Mouse (Mus musculus) right cerebral cortex, postnatal 10 days (tissue): ENCODE results near the gene Epb41l1.
A peak's percentile ranks its signal among the peaks of the same experiment; 100 is the strongest.

Source experiments
- DNase-seq, 2 experiments: peaks; one replicate each; pipeline ENCODE4 v3.0.0; 2021; ENCODE audit warnings: low spot score in 2 of 2

Gene Epb41l1

DNA sequence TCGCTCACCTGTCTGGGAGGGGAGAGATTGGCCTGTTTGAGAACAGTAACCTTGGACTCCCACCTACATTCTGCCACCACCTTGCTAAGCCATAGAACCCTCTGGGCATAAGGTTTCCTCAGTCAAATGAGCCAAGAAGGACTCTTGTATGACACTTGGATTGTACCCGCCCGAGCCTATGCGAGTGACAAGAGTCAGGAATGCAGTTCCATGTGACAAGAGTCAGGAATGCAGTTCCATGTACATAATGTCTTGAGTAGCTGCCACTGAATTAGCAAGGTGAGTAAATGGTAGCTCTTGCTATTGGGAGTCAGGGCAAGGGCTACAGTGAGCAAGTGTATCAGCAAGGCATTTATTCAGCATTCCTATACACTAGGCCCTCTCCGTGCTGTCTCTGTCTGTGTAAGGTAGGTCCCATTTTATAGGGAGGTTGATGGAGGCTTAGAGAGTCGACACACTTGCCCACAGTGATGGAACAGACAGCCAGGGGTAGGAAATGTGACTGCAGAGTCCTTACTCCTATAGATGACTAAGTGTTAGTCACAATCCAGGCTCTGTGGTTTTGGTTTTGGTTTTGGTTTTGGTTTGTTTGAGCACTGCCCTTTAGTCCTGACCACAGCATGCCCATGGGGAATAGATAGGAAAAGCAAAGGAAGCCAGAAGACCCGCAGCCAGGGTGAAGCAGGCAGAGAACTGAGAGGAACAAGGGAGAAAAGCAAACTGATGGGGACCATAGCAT lies 118.3 kb downstream of the Epb41l1 start:
- DNase-seq: no peak

DNA sequence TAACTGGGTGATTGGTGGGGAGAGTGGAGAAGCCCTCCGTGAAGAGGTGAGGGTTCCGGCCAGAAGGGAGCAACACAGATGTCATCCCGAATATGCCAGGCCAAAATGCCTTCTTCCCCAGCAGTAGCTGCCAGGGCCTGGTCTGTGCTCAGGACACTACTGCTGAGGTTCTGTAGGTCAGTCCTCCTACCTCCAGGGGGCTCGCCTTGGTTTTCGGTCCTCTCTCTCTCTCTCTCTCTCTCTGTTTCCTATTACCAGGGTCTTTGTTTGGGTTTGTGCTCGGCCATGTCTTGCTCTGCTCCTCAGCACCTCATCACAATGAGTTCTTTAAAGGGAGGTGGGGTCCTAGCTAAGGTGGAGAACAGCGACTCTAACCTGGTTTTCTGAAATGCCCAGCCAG lies 120.3 kb downstream of the Epb41l1 start:
- DNase-seq: no peak

DNA sequence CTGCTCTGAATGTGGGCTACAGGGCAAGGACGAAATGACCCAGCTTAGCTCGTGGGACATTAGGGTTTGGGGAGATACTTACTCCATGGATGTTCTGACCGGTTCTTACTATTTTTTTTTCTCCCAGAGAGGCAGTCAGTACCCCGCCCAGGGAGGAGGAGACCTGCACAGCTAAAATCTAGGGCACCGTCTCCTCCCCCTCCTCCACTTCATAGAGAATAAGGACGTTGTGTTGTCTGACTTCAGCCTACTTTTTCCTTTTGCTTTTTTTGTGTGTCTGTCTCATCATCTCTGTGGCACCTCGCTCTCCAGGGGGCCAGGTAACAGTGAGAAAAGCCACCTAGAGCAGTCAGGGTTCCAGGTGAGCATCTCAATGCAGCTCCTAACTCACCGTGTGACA lies 121.7 kb downstream of the Epb41l1 start:
- no peak for DNase-seq

DNA sequence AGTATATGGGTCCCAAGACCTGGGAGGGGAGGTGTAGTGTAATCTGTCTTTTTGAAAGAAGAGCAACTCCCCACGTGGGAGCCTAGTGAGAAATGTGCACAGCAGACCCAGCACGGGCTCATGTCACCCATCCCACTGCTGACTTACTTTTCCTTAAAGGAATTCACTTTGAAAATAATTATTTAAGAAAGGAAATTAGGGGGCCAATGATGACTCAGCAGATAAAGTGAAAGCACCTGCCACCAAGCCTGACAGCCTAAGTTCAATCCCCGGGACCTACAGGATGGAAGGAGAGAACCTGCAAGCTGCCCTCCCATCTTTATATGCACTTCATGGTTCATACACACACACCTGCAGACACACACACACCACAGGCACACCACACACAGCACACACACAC lies 123.1 kb downstream of the Epb41l1 start:
- DNase-seq: no peak

DNA sequence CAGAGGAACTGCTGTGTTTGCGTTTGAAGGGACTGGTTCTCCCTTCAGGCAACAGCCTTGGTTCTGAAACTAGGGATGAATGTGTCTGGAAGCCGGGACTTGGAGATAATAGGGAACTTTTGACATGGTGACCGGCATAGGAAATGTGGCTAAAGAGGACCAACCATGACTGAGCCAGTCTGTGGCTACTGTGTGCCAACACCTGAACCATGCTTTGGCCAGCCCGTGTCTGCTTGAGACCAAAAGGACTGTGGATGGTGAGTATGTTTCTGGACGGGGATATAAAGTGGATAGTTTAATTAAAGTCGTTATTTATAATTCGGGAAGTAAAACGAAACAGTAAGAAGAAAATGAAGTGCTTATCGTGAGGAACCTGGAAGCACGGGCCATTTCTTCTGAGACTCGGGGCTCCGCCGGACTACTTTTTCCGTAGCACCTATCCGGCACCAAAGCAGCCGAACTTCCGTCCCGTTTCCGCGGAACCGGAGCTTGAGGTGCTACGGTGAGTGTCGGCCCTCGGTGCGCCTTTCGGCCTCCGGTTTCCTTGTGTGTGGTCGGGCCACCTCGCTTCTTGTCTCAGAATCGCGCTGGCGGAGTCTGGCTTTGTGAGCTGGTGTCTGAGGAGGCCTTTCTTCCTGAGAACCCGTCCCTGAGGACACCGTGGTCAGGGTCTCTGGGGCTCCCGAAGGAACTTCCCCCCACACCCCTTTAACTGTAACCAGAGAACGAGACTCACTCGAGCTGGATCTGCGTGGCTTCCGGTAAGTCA lies 126.6 kb downstream of the Epb41l1 start, which contains the start of gene Aar2:
Gene Aar2 (plus strand): TSS at position 462 of the 769 bp plus-strand sequence.
- DNase-seq: peak; percentile 85 to 88

DNA sequence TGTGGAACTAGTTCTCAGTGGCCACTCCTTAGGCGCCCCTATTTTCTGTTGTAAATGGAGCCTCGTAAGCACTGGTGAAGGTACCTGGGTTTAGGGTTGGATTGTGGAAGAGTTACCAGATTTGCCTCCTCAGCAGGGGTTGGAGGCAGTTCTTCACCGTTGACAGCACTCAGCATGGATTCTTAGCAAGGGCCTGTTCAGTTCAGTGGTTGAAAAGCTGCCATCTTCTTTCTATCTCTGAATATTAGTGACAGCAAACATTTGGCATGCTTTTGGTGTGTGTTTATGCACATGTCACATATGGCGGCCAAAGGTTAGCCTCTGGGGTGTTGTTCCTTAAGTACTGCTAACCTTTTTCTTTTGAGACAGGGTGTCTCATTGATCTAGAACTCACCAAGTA lies 131.7 kb downstream of the Epb41l1 start:
- no peak for DNase-seq

DNA sequence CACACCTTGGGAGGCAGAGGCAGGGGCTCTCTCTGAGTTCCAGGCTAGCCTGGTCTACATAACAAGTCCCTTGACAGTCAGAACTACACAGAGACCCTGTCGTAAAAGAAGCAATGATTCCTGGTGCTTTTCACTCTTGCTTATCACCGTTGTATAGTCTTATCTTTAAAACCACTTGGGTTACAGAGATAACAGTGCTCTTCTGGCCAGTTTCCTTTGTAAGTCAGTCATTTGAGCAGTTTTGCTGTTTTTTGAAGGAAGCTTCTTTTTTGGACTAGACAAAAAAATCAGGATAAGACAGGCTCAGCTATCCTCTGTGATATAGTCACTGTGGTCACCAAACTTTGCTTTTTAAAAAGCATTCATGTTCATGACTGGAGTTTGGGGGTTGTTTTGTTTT lies 141.1 kb downstream of the Epb41l1 start:
- no peak for DNase-seq

DNA sequence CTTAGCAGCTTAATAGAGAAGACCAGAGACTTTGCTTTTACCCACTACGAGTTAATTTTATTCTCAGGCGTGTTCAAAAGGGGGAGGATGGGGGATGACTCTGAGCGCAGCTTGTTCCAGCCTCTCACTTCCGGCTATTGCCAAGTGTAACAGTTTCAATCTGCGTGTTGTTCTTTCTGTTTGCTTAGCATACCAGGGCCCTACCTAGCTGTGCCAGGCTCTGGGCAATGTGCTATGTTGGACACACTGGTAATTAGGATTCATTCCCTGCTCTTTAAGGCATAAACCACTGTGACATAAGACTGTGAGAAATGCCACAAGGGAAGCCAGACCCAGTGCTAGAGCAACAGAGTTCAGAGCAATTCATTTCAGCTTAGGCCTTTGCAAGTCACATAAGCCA lies 142.8 kb downstream of the Epb41l1 start:
- no peak for DNase-seq

DNA sequence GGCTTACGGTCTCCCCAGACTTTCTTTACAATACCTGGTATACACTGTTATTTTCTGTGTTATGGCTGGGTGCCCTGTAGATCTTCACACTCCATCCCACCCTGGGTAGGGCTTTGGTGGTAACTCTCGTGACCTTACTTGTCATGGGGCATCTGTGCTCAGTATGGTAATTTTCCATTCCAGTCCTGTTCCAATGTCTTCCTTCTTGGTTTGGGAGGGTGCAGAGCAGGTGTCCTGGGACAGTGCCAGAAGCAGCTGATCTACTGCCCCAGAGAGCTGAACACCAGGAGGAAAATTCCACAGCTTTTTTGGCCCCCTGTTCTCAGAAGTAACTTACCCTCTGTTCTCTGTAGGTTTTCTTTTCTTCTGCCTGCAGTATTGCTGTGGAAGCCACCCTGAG lies 145.8 kb downstream of the Epb41l1 start:
- DNase-seq: no peak

DNA sequence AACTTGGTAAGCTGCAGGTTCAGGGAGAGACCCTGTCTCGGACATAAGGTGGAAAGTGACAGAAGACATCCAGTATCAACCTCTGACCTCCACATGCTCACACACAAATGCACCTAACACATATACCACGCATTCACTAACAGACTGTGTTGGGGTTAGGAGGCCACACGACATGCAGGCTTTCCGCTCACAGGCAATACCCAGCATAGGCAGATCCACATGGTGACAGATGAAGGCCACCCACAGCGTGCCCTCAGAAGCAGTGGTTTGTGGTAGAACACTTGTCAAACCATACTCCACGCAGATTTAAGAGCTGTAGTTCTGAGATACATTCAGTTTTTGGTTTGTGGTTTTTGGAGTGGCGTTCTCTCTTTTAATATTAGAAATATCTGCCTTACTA lies 147.9 kb downstream of the Epb41l1 start:
- no peak for DNase-seq

DNA sequence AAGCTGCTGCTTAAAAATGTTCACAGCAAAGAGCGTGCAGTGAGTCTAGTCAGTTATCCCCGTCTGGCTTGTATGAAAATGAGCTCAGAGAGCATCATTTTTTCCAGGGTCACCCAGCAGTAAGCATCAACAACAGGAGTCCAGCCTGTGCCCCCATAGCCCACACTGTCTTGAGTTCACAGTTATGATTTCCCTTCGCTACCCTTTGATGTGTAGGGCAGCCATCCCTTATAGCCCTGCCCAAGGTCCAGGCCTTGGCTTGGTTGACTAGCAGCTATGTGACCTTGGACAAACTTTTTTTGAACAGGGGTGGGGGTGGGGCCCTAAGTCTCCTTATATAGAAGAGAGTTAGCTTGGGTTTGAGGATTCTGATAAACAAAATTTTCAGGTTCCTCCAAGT lies 148.6 kb downstream of the Epb41l1 start:
- DNase-seq: no peak

DNA sequence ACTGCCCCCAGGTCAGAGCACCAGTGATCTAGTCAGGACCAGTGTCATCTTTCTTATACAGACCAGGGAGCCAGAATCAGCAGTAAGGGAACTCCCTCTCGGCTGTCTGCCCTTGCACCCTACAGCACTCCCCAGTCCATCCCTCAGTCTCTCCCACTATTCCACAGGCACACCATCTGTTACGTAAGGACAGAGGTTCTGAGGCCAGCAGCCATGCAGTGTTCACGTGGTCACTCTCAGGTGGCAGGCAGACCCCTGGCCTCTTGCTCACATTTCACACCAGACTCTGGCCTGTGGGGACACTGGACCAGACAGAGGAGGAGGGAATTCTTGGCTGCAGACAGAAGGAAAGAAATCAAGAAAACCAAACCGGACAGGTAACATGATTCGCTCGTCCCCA lies 150.8 kb downstream of the Epb41l1 start:
- no peak for DNase-seq

DNA sequence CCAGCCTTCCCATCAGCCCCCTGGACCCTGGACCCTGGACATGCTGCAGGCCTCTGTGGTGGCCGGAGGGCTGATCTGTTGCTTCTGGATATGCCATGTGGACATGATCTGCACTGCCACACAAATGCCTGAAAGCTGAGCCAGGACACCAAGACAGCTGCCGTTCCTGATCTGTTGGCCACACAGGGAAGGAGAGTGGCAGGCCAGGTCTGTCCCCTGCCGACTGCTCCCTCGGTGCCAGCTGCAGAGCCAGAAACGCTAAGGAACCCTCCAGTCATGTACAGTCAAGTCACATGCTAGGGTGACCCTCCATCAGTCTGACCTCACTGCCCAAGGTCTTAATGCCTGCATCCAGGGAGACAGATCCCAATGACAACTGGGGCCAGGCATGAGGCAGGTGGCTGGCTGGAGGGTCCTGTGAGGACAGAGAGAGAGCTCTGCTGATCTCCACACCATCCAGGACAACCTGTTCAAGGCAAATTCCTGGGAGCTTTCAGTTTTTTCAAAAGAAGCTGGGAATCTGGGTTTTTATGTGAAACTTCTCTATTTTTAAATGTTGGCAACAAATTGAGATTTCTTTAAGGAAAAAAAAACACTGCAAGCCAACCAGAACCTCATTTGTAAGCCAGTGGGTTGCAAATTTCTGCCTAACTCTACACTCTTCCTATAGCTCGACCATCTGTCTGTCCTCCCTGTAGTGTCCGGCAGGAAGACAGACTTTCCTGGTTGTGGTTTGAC lies 156.3 kb downstream of the Epb41l1 start:
- no peak for DNase-seq

DNA sequence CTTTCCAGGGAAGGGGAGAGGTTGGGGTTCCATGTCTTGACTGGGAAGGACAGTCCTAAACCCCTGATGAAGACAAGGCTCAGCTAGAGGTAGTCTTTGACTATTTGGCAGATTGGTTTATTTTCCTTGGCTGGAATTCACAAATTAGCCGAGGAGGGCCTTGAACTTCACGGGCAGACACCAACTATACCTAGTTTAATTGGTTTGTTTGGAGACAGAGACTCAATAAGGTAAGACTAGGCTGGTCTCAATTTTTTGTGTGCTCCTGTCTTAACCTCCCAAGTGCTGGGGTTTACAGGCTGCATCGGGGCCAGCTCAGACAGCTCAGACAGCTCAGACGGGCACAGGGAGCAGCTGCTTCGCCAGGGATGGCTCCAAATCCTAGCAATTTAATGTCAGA lies 159.8 kb downstream of the Epb41l1 start:
- no peak for DNase-seq

DNA sequence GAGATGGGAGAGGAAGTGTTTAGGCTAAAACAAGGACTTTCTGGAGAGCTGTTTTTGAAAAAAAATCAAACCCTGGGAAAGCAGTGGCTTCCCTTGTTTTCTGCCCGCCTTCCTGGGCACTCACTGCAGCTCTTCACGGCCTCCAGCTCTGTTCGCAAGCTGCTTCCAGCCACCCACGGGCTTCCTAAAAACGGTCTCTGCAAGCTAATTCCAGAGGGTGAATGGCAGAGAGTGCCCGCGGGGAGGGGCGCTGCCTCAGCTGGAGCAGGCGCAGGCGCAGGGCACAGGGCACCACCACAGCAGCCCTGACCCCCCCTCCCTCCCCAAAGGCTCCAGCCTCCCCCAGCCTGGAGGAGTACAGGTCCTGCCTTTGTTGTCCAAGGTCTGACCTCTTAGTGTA lies 160.5 kb downstream of the Epb41l1 start:
- peak; percentile 92 to 95 for DNase-seq

DNA sequence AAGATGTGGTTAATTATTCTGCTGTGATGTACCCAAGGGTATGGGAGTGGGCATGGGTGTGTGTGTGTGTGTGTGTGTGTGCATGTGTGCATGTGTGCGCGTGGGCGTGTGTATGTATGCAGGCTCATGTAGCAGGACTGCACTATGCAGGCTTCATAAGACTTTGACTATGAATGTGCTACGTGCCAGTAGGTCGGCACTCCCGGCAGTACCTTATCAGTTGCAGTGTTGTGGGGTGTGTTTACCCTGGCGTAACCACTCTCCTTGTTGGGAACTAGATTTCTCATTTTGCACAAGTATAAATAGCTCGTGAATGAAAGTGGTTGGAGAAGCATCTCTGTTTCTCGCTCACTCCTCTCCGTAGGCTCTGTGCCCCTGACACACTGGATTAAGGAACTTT lies 162.2 kb downstream of the Epb41l1 start:
- DNase-seq: no peak

DNA sequence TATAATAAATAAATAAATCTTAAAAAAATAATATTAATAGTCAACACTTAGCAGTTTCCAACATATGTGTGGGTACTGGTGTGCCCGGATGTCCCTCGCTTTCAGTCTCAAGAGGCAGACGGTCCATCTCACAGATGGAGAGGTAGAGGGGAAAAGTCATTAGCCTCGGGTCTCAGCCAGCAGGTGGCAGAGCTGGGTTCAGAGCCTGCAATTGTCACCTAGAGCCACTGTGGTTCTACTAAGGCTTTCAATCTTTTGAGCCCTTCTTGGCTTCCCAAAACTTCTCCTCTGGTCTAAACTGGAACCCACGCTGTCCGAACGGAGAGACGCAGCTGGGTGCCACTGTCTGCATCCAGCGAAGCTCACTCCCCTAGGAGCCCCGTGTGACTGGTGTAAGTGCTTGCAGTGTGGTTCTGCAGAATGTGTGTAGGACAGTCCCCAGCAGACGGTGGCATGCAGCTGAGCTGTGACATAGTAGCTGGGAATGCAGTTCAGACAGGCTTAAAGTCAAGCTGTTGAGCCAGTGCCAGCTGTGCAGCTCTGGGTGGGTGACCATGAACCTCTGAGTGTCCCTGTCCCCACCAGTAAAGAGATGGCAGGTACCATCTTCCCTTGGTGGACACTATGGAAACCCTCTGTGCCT lies 163.6 kb downstream of the Epb41l1 start:
- DNase-seq: peak in 1 of 2 experiments; percentile 68

DNA sequence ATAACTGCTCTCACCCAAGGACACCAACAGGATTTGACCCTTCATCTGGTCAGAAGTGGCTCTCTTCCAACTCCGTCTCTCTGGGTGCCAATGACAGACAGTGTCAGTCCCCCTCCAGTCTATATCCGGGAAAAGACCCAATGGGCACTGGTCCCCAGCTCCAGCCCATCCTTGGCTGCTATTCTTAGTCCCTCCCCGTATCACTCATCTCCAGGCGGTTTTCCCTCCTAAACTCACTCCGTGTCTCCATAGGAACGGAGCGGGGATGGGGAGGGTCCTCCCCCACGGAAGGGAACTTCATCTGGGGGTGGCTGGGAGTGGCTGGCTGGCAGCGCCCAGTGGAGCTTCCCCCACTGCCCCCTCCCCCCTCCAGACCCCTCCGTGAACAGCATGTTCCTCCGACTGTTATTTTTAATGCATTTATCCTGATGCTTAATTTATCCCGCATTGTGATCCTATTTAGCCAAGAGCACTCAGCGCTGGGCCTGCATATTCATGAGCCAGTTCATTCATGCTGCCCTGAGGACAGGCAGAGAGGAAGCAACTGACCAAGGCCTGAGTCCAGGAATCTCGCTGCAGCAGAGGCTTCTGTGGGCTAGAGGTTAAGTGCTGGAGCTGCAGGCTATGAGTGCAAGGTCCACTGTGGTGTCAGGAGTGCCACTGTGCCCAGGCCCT lies 164.2 kb downstream of the Epb41l1 start:
- peak; percentile 86 to 90 for DNase-seq

DNA sequence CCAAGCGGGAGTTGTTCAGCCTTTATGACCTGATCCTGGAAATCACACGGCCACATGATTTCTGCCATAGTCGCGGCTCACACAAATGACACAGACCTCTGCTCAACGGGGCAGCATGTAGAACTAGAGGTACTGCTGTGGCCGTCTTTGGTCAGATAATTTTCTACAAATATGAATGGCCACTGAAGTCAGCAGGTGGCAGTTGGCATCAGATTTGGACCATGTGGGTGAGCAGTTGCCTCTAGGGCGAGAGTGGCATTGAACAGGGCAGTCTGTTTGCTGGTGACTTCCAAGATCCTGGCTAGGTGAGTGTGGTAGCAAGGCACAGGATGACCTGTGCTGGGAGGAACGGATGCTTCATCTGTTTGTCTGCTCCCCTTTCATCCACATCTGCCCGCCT lies 168.8 kb downstream of the Epb41l1 start:
- DNase-seq: no peak
